Mouse (Mus musculus) limb, embryonic 10.5 days (tissue): ENCODE results near the gene Slc7a5. TPM values are rescaled to one million over a fixed set of nuclear protein-coding genes. Genes with fewer than 3 reads are reported as not detected.
A peak's percentile ranks its signal among the peaks of the same experiment; 100 is the strongest.

Experiments used
- DNase-seq: peaks from one replicate; pipeline ENCODE4 v3.0.0-alpha.2; 2017; ENCODE audit warnings: low spot score
- H3K27ac ChIP-seq: fragments of 300-500 bp; sonication (generic); 2 replicates; pipeline ENCODE4 v1.5.1; 2016; ENCODE audit warnings: mild to moderate bottlenecking
- H3K27me3 ChIP-seq: fragments of 300-500 bp; sonication (generic); 2 replicates; pipeline ENCODE4 v1.6.1; 2016; ENCODE audit warnings: low read depth, mild to moderate bottlenecking; ENCODE audit not compliant: poor library complexity, severe bottlenecking
- H3K36me3 ChIP-seq: fragments of 300-500 bp; sonication (generic); 2 replicates; pipeline ENCODE4 v1.6.1; 2016; ENCODE audit warnings: mild to moderate bottlenecking, moderate library complexity
- H3K4me1 ChIP-seq: fragments of 300-500 bp; sonication (generic); 2 replicates; pipeline ENCODE4 v1.6.1; 2016
- H3K4me3 ChIP-seq: fragments of 300-500 bp; sonication (generic); 2 replicates; pipeline ENCODE4 v1.5.1; 2016; ENCODE audit warnings: mild to moderate bottlenecking, moderate library complexity
- H3K9me3 ChIP-seq: fragments of 300-500 bp; sonication (generic); replicated peaks from 2 replicates; pipeline ENCODE4 v1.6.1; 2016; ENCODE audit warnings: mild to moderate bottlenecking
- WGBS: fragments of 180-500 bp; shearing (Covaris S2); methylation state at CpG from one replicate; pipeline ENCODE4 v1.1.7; 2016; 5-methylcytosine and 5-hydroxymethylcytosine counted together
- polyA plus RNA-seq: library from polyadenylated mRNA; unstranded; fragments of >200 nt; fragmentation: Nextera tagmentation; extraction: Ambion mirVana; gene quantifications from 2 replicates; pipeline ENCODE4 v1.2.1, GENCODE M21; 2016

The Slc7a5 gene
- polyA plus RNA-seq, 1 experiment from 2014 or later: 16.8 TPM

- DNase-seq: no peak
- no peaks in the 10 kb centered on the region for H3K36me3 ChIP-seq
- H3K27ac ChIP-seq: no peak overlapping the region
- H3K4me3 ChIP-seq: no peak overlapping the region
- H3K27me3 ChIP-seq: no peaks in the 10 kb centered on the region
- 90% methylated on average over 14 of the region's 14 CpGs for WGBS
- H3K4me1 ChIP-seq: peaks cover 7% of the 10 kb centered on the region; the same call in 1 of the 2 replicates
- H3K9me3 ChIP-seq: no peaks in the 10 kb centered on the region
These were observed 25.4 kb upstream of the Slc7a5 start for GRCm38 (mm10) chr8:121932668-121933520.

- WGBS: 81% methylated on average over 12 of the region's 12 CpGs
- no peak for DNase-seq
- Histone ChIP-seq H3K36me3 (no peaks in the 10 kb centered on the region), H3K9me3 (no peaks in the 10 kb centered on the region), H3K27me3 (no peaks in the 10 kb centered on the region), H3K4me1 (peaks cover 7% of the 10 kb centered on the region; the same call in 1 of the 2 replicates), H3K4me3 (no peak overlapping the region), H3K27ac (no peak overlapping the region)
These were observed 24.7 kb upstream of the Slc7a5 start for GRCm38 (mm10) chr8:121932026-121932667.

- H3K9me3 ChIP-seq: no peaks in the 10 kb centered on the region
- H3K27ac ChIP-seq: no peak overlapping the region
- H3K4me3 ChIP-seq: no peak overlapping the region
- H3K36me3 ChIP-seq: no peaks in the 10 kb centered on the region
- H3K27me3 ChIP-seq: no peaks in the 10 kb centered on the region
- DNase-seq: no peak
- WGBS: 90% methylated on average over 7 of the region's 7 CpGs
- H3K4me1 ChIP-seq: peaks cover 7% of the 10 kb centered on the region; the same call in 1 of the 2 replicates
These were observed 24.1 kb upstream of the Slc7a5 start for GRCm38 (mm10) chr8:121931571-121931970.

DNA sequence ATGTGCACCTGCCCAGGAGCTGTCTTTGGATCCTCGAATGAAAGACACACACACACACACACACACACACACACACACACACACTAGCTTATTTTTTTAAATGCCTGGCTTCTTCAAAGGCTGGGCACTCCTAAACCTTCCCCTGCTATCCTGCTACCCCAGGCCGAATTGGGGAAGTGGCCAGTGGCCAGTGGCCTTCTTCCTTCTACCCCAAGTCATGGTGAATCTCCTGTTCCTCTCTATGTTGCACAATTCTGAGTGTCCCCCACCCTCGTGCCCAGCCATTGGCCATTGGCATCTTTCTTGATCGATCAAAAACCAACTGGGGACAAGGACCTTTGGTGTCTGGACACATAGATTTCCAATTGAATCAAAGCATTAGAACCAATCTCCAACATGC is 22.6 kb upstream of the Slc7a5 start:
- peaks cover 3% of the 10 kb centered on the region; the same call in 1 of the 2 replicates for H3K4me1 ChIP-seq
- no peak overlapping the region for H3K4me3 ChIP-seq
- no peaks in the 10 kb centered on the region for H3K9me3 ChIP-seq
- WGBS: 80% methylated on average over 4 of the region's 4 CpGs
- no peaks in the 10 kb centered on the region for H3K27me3 ChIP-seq
- no peak for DNase-seq
- H3K27ac ChIP-seq: no peak overlapping the region
- H3K36me3 ChIP-seq: no peaks in the 10 kb centered on the region

DNA sequence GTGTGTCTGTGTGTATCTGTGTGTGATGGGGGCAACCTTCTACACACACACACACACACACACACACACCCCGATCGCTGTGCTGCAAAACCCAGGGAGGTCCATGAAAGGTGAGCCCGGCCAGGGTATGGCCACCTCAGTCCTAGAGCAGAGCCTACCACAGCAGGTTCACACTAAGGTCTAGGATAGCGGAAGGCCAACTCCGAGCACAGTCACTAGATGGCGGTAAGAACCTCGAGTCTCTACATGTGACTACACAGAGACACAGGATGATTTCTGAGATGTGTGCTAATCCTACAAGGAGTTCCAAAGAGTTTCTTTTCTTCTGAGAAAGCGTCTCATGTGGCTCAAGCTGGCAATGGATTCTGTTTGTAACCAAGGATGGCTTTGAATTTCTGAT is 19.8 kb upstream of the Slc7a5 start:
- H3K4me1 ChIP-seq: no peaks in the 10 kb centered on the region
- H3K27ac ChIP-seq: no peak overlapping the region
- no peaks in the 10 kb centered on the region for H3K9me3 ChIP-seq
- H3K36me3 ChIP-seq: no peaks in the 10 kb centered on the region
- WGBS: 50% methylated on average over 8 of the region's 8 CpGs
- H3K27me3 ChIP-seq: no peaks in the 10 kb centered on the region
- H3K4me3 ChIP-seq: no peak overlapping the region
- DNase-seq: no peak

DNA sequence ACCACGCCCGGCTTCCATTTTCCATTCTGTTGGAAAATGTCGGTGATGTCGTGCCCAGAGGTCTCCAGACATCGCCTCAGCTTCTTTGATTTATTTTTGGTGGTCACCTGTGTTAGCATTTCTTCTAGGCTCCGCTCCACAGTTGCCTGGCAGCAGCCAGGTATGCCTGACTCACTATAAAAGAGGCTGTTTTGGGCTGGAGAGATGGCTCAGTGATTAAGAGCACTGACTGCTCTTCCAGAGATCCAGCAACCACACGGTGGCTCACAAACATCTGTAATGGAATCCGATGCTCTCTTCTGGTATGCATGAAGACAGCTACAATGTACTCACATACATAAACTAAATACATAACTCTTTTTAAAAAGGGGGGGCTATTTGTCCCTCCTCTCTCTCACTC is 18.8 kb upstream of the Slc7a5 start:
- no peak for DNase-seq
- Histone ChIP-seq H3K4me3 (no peak overlapping the region), H3K9me3 (no peaks in the 10 kb centered on the region), H3K4me1 (peaks cover 3% of the 10 kb centered on the region; the same call in 1 of the 2 replicates), H3K36me3 (no peaks in the 10 kb centered on the region), H3K27ac (no peak overlapping the region), H3K27me3 (no peaks in the 10 kb centered on the region)
- WGBS: 71% methylated on average over 8 of the region's 8 CpGs

DNA sequence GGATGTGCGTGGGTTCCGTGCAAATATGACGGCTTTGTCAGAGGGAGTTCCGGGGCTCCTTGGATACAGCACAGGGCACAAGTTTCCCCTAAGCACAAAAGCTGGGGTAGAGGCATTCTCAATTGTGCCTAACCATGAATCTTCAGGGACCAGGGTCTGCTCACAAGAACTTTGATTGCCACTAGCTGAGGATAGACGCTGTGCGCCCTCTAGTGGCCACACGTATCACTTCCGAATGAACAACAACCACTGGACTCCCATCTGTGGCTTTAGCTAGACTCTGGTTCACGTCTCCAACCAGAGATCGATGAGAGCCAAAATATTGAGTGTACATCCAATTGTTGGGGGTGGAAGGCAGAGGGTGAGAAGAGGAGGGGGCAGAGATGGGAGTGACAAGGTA is 18.1 kb upstream of the Slc7a5 start:
- Histone ChIP-seq H3K9me3 (no peaks in the 10 kb centered on the region), H3K4me1 (peaks cover 3% of the 10 kb centered on the region; the same call in 1 of the 2 replicates), H3K27me3 (no peaks in the 10 kb centered on the region), H3K4me3 (no peak overlapping the region), H3K27ac (no peak overlapping the region), H3K36me3 (no peaks in the 10 kb centered on the region)
- WGBS: 36% methylated on average over 10 of the region's 10 CpGs
- DNase-seq: peak; percentile 89

DNA sequence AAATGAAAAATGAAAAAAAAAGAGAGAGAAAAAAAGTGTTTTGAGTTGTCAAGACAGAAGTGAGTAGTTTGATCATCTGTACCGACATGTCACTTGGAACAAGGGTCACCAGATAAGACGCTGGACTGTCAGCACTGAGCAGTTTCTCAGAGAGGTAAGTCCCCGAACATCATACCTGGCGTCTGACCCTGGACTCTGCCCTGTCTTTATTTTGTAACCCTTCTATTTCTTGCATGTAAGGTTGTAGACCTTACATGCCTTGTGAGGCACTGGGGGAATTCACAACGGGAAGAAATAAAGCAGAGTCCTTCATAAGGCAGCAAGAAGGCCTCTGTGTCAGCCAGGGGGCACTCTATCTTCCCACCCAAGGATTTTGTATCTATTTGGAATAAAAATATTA is 17.2 kb upstream of the Slc7a5 start:
- Histone ChIP-seq H3K27ac (no peak overlapping the region), H3K9me3 (no peaks in the 10 kb centered on the region), H3K27me3 (no peaks in the 10 kb centered on the region), H3K4me3 (no peak overlapping the region), H3K36me3 (no peaks in the 10 kb centered on the region), H3K4me1 (peaks cover 3% of the 10 kb centered on the region)
- no peak for DNase-seq
- WGBS: 85% methylated on average over 5 of the region's 5 CpGs

GRCm38 (mm10) chr8:121922101-121922500 is 14.6 kb upstream of the Slc7a5 start:
- H3K27ac ChIP-seq: no peak overlapping the region
- WGBS: 76% methylated on average over 8 of the region's 8 CpGs
- no peaks in the 10 kb centered on the region for H3K36me3 ChIP-seq
- H3K27me3 ChIP-seq: no peaks in the 10 kb centered on the region
- no peaks in the 10 kb centered on the region for H3K9me3 ChIP-seq
- no peak for DNase-seq
- peaks cover 3% of the 10 kb centered on the region for H3K4me1 ChIP-seq
- no peak overlapping the region for H3K4me3 ChIP-seq

GRCm38 (mm10) chr8:121921582-121921981 is 14.1 kb upstream of the Slc7a5 start:
- no peak overlapping the region for H3K4me3 ChIP-seq
- no peaks in the 10 kb centered on the region for H3K9me3 ChIP-seq
- no peaks in the 10 kb centered on the region for H3K36me3 ChIP-seq
- H3K27ac ChIP-seq: no peak overlapping the region
- DNase-seq: no peak
- H3K4me1 ChIP-seq: peaks cover 3% of the 10 kb centered on the region
- H3K27me3 ChIP-seq: no peaks in the 10 kb centered on the region
- WGBS: 82% methylated on average over 8 of the region's 8 CpGs

- DNase-seq: no peak
- Histone ChIP-seq H3K36me3 (no peaks in the 10 kb centered on the region), H3K4me3 (no peak overlapping the region), H3K4me1 (peaks cover 3% of the 10 kb centered on the region), H3K27ac (no peak overlapping the region), H3K27me3 (no peaks in the 10 kb centered on the region), H3K9me3 (no peaks in the 10 kb centered on the region)
- 47% methylated on average over 3 of the region's 3 CpGs for WGBS
These were observed 12.2 kb upstream of the Slc7a5 start for GRCm38 (mm10) chr8:121919731-121920130.

DNA sequence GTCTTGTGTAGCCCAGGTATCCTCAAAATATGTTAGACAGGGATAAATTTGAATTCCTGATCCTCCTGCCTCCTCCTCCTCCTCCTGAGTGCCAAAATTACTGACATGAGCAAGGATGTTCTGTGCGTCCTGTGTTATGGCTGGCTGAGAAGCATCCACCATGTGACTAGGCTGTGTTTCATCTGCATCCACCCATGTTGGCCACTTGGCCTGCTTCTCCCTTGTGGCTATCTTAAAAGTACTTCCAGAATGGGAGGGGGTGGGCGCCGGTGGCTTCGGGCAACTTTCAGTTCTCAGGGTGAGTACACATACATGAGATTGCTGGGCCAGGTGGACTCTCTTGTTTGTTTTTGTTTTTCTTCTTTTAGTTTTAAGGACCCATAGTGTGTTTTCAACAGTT is 11.7 kb upstream of the Slc7a5 start:
- Histone ChIP-seq H3K27ac (no peak overlapping the region), H3K4me1 (peaks cover 3% of the 10 kb centered on the region), H3K27me3 (no peaks in the 10 kb centered on the region), H3K9me3 (no peaks in the 10 kb centered on the region), H3K36me3 (no peaks in the 10 kb centered on the region), H3K4me3 (no peak overlapping the region)
- 87% methylated on average over 4 of the region's 4 CpGs for WGBS
- DNase-seq: no peak

GRCm38 (mm10) chr8:121913378-121913777 is 5.9 kb upstream of the Slc7a5 start:
- no peaks in the 10 kb centered on the region for H3K36me3 ChIP-seq
- H3K9me3 ChIP-seq: no peaks in the 10 kb centered on the region
- no peak overlapping the region for H3K27ac ChIP-seq
- peaks cover 12% of the 10 kb centered on the region for H3K4me1 ChIP-seq
- H3K27me3 ChIP-seq: peaks cover 9% of the 10 kb centered on the region; the same call in 1 of the 2 replicates
- WGBS: 89% methylated on average over 8 of the region's 8 CpGs
- H3K4me3 ChIP-seq: no peak overlapping the region
- DNase-seq: no peak
